Mouse (Mus musculus): ENCODE results near the gene Poldip2.

Poldip2 gene

GRCm38 (mm10) chr11:78512025-78512957 is at the start of gene Poldip2, which contains the start of gene Tmem199:
TSS of gene Poldip2 (plus strand) at chr11:78512193.
TSS of gene Tmem199 (minus strand) at chr11:78512172.
- DNase-seq = peak; percentile 81 to 84

DNA sequence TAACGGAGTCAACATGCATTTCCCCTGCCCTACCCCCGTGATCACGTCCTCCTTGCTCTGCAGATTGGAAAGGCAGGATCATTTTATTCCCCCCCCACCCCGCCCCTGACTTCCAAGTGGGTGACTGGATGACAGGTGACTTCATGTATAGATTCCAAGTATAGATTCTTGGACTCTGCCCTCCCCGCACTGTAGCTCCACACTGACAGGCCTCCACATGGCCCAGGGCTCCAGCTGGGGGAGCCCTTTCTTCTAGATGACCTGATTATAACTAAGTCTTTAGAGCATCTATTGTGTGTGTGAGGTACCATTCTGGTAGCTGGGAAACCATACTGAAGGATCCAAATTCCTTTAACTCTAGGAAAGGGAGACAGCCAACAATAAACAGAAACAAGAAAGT is 49.3 kb upstream of the Poldip2 start:
- DNase-seq = no peak

DNA sequence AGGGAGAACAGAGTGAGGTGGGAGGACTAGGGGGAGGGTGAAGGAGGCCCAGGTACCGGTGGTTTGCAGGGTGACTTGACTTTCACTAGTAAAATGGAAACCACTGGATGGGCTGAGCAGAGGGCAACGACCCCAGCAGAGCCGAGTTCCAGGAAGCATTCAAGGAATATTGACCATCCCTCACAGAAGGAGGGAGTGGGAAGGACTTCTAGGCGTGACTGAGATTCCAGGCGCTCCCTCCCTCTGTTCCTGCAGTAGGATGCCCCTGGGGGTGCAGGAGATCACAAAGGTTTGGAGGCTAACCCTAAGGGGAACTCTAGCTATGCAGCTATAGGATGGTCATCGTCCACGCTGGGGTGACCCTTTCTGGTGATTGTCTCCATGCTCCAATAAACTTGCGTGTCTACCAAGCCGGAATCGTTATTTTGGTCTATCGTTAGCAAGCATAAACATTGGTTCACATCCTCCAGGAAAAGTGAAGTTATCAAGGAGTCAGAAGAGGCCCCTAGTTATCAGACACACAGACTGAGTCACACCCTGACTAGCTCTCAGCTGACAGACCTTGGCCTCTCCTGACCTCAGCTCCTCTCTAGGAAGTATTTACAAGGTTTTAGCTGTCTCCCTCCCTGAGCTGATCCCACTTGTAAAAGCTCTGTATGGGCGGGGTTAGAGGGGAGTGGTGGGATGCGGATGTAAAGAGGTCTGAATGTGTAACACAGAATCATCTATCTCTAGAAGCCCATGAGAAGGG is 48.5 kb upstream of the Poldip2 start:
- DNase-seq = no peak

DNA sequence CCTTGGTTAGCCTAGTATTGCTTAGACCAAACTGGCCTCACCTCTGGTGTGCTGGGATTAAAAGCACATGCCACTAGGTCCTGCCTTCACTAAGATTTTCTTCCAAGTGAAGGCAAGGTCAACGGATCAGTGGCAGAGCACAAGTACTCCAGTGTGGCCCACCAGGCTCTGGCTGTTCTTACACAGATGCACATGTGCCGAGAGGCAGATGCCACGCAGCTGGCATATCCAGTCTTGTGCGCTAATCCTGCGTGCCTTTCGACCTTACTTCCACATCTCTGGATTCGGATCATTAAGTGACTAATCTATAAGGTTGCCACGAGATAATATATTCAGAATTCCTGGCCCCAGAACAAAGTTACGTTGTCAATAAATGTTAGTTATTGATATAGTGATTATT is 46.9 kb upstream of the Poldip2 start:
- no peak for DNase-seq

GRCm38 (mm10) chr11:78465568-78466180 is 46.3 kb upstream of the Poldip2 start, which contains the start of gene Slc46a1:
TSS of gene Slc46a1 (plus strand) at chr11:78465697.
- peak; percentile 64 to 73 for DNase-seq

DNA sequence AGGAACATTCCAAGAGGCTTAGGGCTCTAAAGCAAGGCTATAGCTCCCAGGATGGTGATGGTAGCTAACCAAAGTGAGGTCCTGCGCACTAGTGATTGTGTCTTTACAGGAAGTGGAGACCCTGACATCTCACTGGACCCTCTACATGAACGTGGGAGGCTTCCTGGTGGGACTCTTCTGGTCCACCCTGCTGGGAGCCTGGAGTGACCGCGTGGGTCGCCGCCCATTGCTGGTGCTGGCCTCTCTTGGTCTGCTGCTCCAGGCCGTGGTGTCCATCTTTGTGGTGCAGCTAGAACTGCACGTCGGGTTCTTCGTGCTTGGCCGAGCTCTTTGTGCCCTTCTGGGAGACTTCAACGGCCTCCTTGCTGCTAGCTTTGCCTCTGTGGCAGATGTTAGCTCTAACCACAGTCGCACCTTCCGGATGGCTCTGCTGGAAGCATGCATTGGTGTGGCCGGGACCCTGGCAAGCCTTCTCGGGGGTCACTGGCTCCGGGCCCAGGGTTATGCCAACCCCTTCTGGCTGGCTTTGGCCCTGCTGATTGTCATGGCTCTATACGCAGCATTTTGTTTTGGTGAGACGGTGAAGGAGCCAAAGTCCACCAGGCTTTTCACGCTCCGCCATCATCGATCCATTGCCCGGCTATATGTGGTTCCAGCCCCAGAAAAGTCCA is 45.6 kb upstream of the Poldip2 start:
- DNase-seq = no peak

- DNase-seq = no peak
Observed at GRCm38 (mm10) chr11:78467515-78467914, 44.5 kb upstream of the Poldip2 start.

- no peak for DNase-seq
Observed at GRCm38 (mm10) chr11:78467932-78468331, 44.1 kb upstream of the Poldip2 start.

GRCm38 (mm10) chr11:78471326-78472103 is 40.5 kb upstream of the Poldip2 start:
- DNase-seq = no peak

- DNase-seq = no peak
Observed at GRCm38 (mm10) chr11:78475289-78475688, 36.7 kb upstream of the Poldip2 start.

DNA sequence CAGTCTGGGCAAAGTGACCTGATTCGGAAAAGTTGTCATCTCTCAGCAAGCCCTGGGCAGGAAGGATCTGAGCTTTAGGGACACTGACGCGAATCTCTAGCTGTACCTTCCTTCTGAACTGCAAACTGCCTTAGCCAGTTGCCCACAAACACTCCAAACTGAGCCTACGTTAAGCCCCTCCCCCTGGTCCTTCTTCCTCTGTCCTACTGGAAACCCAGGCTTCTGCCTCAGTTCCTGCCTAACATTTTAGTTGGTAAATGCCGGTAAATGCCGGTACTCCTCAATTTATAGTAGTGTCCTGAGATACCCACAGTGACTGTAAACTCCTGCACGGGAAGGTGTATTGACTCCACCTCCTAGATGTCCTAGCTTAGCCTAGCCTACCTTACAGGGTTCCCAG is 28.4 kb upstream of the Poldip2 start:
- DNase-seq = no peak

DNA sequence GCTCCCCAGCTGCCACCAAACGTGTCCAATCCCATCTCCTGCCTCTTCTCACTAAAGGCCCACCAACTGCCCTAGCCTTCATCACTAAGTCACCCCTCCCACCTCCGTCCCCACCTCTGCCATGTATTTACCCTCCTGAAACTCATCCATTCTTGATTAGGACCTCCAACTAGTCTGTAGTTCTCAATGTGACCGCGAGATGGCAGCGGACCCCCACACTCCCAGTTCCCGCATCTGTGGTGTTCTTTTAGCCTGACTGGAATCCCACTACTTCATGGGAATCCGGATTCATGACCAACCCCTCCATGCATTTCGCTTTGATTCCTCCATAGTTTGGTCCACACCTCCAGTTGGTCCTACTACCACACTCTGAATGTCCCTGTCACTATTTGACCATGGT is 23.8 kb upstream of the Poldip2 start:
- DNase-seq = peak; percentile 26 to 63

DNA sequence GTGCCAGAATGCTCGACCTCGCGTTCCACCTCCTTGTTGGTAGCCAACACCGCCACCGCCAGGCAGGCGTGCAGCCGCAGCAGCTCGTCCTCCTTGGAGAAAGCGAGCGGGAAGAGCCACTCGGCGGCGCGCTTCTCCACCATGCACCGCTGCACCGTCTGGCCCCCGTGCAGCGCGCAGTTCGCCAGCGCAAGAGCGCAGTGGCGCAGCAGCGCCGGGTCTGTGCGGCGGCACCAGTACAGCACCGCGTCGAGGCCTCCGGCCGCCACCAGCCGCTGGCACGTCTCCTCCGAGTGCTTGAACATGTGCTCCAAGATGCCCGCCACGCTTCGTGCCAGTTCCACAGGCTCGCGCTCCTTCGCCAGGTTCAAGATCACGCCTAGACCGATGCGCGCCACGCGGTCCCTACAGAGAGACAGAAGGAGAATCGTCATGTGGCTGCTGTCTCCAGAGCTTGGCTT is 21.2 kb upstream of the Poldip2 start:
- no peak for DNase-seq

- no peak for DNase-seq
Observed at GRCm38 (mm10) chr11:78495904-78496303, 16.1 kb upstream of the Poldip2 start.

DNA sequence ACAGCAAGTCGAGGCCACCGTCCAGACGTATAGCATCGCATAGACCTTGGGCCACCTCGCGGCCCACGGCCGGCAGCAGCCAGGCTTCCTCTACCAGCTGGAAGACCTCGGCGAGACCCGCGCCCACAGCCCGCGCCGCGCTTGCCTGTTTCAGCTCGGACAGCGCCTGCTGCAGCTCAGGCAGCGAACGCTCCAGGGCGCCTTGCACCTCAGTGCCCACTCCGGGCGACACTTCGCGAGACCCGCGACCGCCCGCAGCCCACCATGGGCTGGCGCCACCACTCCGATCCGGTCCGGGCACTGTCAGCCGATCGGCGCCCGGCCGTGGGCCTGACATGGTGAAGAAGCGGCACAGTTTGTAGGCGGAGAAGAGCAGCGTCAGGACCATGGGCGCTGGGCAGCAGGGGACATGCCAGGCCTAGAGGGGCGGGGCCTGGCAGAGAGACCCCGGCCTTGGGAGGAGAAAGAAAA is 14.9 kb upstream of the Poldip2 start:
- DNase-seq = peak; percentile 17 to 26

DNA sequence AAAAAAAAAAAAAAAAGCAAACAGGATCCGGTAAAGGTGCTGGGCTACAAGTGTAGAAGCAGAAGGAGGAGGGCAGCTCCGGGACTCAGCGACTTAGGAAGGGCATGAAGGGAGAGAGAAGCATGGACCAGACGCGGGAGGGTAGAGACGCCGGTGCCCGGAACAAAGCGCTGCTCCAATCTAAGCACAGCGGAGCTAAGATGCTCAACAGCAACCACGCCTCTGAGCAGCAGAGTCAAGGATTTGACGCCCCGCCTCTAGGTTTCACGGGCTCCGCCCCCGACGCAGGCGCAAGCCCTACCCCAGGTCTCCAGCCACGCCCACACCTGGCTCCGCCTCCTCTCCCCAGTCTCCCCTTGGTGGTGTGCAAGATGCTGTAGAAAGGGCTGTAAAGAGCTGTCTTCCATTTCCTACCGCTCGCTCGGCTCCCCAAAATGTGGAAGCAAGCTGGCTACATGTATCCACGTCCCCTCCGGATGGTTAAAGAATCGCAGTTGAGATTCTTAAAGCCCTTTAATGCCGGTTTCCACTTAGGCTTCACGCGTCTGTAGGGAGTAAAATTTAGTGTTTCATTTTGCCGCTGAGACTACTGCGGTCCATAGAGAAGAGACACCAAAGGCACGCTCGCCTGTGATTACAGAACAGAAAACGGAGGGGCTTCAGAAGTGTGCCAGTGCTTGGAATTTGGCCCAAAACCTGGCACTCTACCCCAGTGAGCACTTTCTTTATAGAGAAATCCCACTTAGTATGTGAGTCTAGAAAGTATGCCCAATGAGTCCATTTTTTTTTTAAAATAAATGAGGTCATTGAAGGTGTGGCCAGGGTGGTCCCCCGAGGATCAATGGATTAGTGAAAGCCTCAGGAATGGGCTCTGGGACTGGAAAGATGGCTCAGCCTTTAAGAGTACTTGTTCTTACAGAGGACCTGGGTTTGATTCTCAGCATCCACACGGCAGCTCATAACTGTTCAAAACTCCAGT is 14.2 kb upstream of the Poldip2 start, which contains the start of gene Sarm1:
Gene Sarm1, minus strand, starts transcription at position 211 of the 979 bp plus-strand sequence.
- peak; percentile 96 to 99 for DNase-seq

GRCm38 (mm10) chr11:78499004-78499403 is 13.0 kb upstream of the Poldip2 start, which contains the start of gene Vtn:
TSS of gene Vtn (plus strand) at chr11:78499091.
- DNase-seq = no peak

DNA sequence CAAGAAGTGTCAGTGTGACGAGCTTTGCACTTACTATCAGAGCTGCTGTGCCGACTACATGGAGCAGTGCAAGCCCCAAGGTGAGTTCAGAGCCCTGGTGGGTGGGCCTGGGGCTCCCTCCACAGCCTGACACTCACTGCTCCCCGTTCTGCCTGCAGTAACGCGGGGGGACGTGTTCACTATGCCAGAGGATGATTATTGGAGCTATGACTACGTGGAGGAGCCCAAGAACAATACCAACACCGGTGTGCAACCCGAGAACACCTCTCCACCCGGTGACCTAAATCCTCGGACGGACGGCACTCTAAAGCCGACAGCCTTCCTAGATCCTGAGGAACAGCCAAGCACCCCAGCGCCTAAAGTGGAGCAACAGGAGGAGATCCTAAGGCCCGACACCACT is 12.4 kb upstream of the Poldip2 start:
- no peak for DNase-seq

- DNase-seq = no peak
Observed at GRCm38 (mm10) chr11:78500623-78501202, 11.3 kb upstream of the Poldip2 start.

DNA sequence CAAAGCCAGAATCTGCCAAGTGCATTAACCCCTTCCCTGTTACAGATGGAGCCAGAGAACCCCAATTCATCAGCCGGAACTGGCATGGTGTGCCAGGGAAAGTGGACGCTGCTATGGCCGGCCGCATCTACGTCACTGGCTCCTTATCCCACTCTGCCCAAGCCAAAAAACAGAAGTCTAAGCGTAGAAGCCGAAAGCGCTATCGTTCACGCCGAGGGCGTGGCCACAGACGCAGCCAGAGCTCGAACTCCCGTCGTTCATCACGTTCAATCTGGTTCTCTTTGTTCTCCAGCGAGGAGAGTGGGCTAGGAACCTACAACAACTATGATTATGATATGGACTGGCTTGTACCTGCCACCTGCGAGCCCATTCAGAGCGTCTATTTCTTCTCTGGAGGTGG is 10.5 kb upstream of the Poldip2 start:
- no peak for DNase-seq

Measured in spleen, adult 18-20 months (tissue).